Mouse (Mus musculus): ENCODE data around the gene Cnpy1.
A peak's percentile ranks its signal among the peaks of the same experiment; 100 is the strongest.

Cnpy1 gene

GRCm38 (mm10) chr5:28245574-28245973 is at the start of gene Cnpy1:
Cnpy1 (minus strand) TSS chr5:28245806.
- Histone ChIP-seq H3K9me3 (ENCODE audit: low read length) (no peaks in the 10 kb centered on the region), H3K36me3 (ENCODE audit: insufficient read depth, low read length) (no peaks in the 10 kb centered on the region), H3K4me3 (replicated peaks; ENCODE audit: low read length) (no peak within 1 kb of the TSS), H3K4me1 (replicated peaks; ENCODE audit: low read depth, low read length) (peaks cover 9% of the 10 kb centered on the region; the same call in 1 of the 2 replicates), H3K27me3 (ENCODE audit: insufficient read depth, low read length) (peaks cover 53% of the 10 kb centered on the region)
- TF ChIP-seq NANOG (IDR thresholded peaks at IDR 0.05; ENCODE audit: borderline replicate concordance, low read length) (peak; percentile 40; the same call in 1 of the 2 replicates), POU5F1 (IDR thresholded peaks at IDR 0.05; ENCODE audit: borderline replicate concordance, low read length) (no peak), CTCF (conservative IDR thresholded peaks at IDR 0.05; ENCODE audit: low read length) (no peak)

GRCm38 (mm10) chr5:28293990-28294389 is 48.4 kb upstream of the Cnpy1 start:
- H3K36me3 ChIP-seq (ENCODE audit: insufficient read depth, low read length) = no peaks in the 10 kb centered on the region
- peaks cover 11% of the 10 kb centered on the region for H3K27me3 ChIP-seq (ENCODE audit: insufficient read depth, low read length)
- H3K9me3 ChIP-seq (ENCODE audit: low read length) = no peaks in the 10 kb centered on the region
- TF ChIP-seq NANOG (IDR thresholded peaks at IDR 0.05; ENCODE audit: borderline replicate concordance, low read length) = no peak
- peak; percentile 97 for TF ChIP-seq CTCF (conservative IDR thresholded peaks at IDR 0.05; ENCODE audit: low read length)
- H3K4me3 ChIP-seq (replicated peaks; ENCODE audit: low read length) = no peak overlapping the region
- peaks cover 13% of the 10 kb centered on the region for H3K4me1 ChIP-seq (replicated peaks; ENCODE audit: low read depth, low read length)

- H3K4me3 ChIP-seq (replicated peaks; ENCODE audit: low read length) = no peak overlapping the region
- TF ChIP-seq CTCF (conservative IDR thresholded peaks at IDR 0.05; ENCODE audit: low read length) (no peak), NANOG (IDR thresholded peaks at IDR 0.05; ENCODE audit: borderline replicate concordance, low read length) (no peak), POU5F1 (IDR thresholded peaks at IDR 0.05; ENCODE audit: borderline replicate concordance, low read length) (no peak)
- H3K36me3 ChIP-seq (ENCODE audit: insufficient read depth, low read length) = no peaks in the 10 kb centered on the region
- H3K9me3 ChIP-seq (ENCODE audit: low read length) = no peaks in the 10 kb centered on the region
- peaks cover 15% of the 10 kb centered on the region for H3K27me3 ChIP-seq (ENCODE audit: insufficient read depth, low read length)
- peaks cover 13% of the 10 kb centered on the region for H3K4me1 ChIP-seq (replicated peaks; ENCODE audit: low read depth, low read length)
These were observed 46.7 kb upstream of the Cnpy1 start for GRCm38 (mm10) chr5:28292281-28292680.

- Histone ChIP-seq H3K4me3 (replicated peaks; ENCODE audit: low read length) (no peak overlapping the region), H3K36me3 (ENCODE audit: insufficient read depth, low read length) (no peaks in the 10 kb centered on the region), H3K4me1 (replicated peaks; ENCODE audit: low read depth, low read length) (peaks cover 13% of the 10 kb centered on the region), H3K9me3 (ENCODE audit: low read length) (no peaks in the 10 kb centered on the region), H3K27me3 (ENCODE audit: insufficient read depth, low read length) (peaks cover 15% of the 10 kb centered on the region)
- no peak for TF ChIP-seq CTCF (conservative IDR thresholded peaks at IDR 0.05; ENCODE audit: low read length)
- TF ChIP-seq NANOG (IDR thresholded peaks at IDR 0.05; ENCODE audit: borderline replicate concordance, low read length) = no peak
- TF ChIP-seq POU5F1 (IDR thresholded peaks at IDR 0.05; ENCODE audit: borderline replicate concordance, low read length) = no peak
These were observed 45.7 kb upstream of the Cnpy1 start for GRCm38 (mm10) chr5:28291118-28291850.

- Histone ChIP-seq H3K4me1 (replicated peaks; ENCODE audit: low read depth, low read length) (peaks cover 13% of the 10 kb centered on the region), H3K9me3 (ENCODE audit: low read length) (no peaks in the 10 kb centered on the region), H3K36me3 (ENCODE audit: insufficient read depth, low read length) (no peaks in the 10 kb centered on the region), H3K27me3 (ENCODE audit: insufficient read depth, low read length) (peaks cover 15% of the 10 kb centered on the region), H3K4me3 (replicated peaks; ENCODE audit: low read length) (no peak overlapping the region)
- TF ChIP-seq POU5F1 (IDR thresholded peaks at IDR 0.05; ENCODE audit: borderline replicate concordance, low read length) (no peak), CTCF (conservative IDR thresholded peaks at IDR 0.05; ENCODE audit: low read length) (no peak), NANOG (IDR thresholded peaks at IDR 0.05; ENCODE audit: borderline replicate concordance, low read length) (no peak)
These were observed 45.0 kb upstream of the Cnpy1 start for GRCm38 (mm10) chr5:28290630-28291029.

GRCm38 (mm10) chr5:28289111-28289510 is 43.5 kb upstream of the Cnpy1 start:
- peaks cover 15% of the 10 kb centered on the region for H3K27me3 ChIP-seq (ENCODE audit: insufficient read depth, low read length)
- H3K4me3 ChIP-seq (replicated peaks; ENCODE audit: low read length) = no peak overlapping the region
- H3K36me3 ChIP-seq (ENCODE audit: insufficient read depth, low read length) = no peaks in the 10 kb centered on the region
- TF ChIP-seq NANOG (IDR thresholded peaks at IDR 0.05; ENCODE audit: borderline replicate concordance, low read length) = no peak
- TF ChIP-seq CTCF (conservative IDR thresholded peaks at IDR 0.05; ENCODE audit: low read length) = no peak
- no peak for TF ChIP-seq POU5F1 (IDR thresholded peaks at IDR 0.05; ENCODE audit: borderline replicate concordance, low read length)
- H3K4me1 ChIP-seq (replicated peaks; ENCODE audit: low read depth, low read length) = peaks cover 13% of the 10 kb centered on the region
- H3K9me3 ChIP-seq (ENCODE audit: low read length) = no peaks in the 10 kb centered on the region

- Histone ChIP-seq H3K4me3 (replicated peaks; ENCODE audit: low read length) (no peak overlapping the region), H3K36me3 (ENCODE audit: insufficient read depth, low read length) (no peaks in the 10 kb centered on the region), H3K4me1 (replicated peaks; ENCODE audit: low read depth, low read length) (peaks cover 7% of the 10 kb centered on the region; the same call in 1 of the 2 replicates), H3K27me3 (ENCODE audit: insufficient read depth, low read length) (peaks cover 30% of the 10 kb centered on the region), H3K9me3 (ENCODE audit: low read length) (no peaks in the 10 kb centered on the region)
- no peak for TF ChIP-seq POU5F1 (IDR thresholded peaks at IDR 0.05; ENCODE audit: borderline replicate concordance, low read length)
- TF ChIP-seq CTCF (conservative IDR thresholded peaks at IDR 0.05; ENCODE audit: low read length) = no peak
- TF ChIP-seq NANOG (IDR thresholded peaks at IDR 0.05; ENCODE audit: borderline replicate concordance, low read length) = no peak
These were observed 31.7 kb upstream of the Cnpy1 start for GRCm38 (mm10) chr5:28277279-28277678.

GRCm38 (mm10) chr5:28272836-28273235 is 27.2 kb upstream of the Cnpy1 start:
- TF ChIP-seq CTCF (conservative IDR thresholded peaks at IDR 0.05; ENCODE audit: low read length) (no peak), POU5F1 (IDR thresholded peaks at IDR 0.05; ENCODE audit: borderline replicate concordance, low read length) (no peak), NANOG (IDR thresholded peaks at IDR 0.05; ENCODE audit: borderline replicate concordance, low read length) (no peak)
- H3K36me3 ChIP-seq (ENCODE audit: insufficient read depth, low read length) = no peaks in the 10 kb centered on the region
- peaks cover 22% of the 10 kb centered on the region for H3K27me3 ChIP-seq (ENCODE audit: insufficient read depth, low read length)
- H3K4me3 ChIP-seq (replicated peaks; ENCODE audit: low read length) = no peak overlapping the region
- peaks cover 19% of the 10 kb centered on the region; the same call in 1 of the 2 replicates for H3K4me1 ChIP-seq (replicated peaks; ENCODE audit: low read depth, low read length)
- no peaks in the 10 kb centered on the region for H3K9me3 ChIP-seq (ENCODE audit: low read length)
